Mouse (Mus musculus): ENCODE measurements around the gene Hist1h1e. TPM values are rescaled to one million over a fixed set of nuclear protein-coding genes. Genes with fewer than 3 reads are reported as not detected.
A peak's percentile ranks its signal among the peaks of the same experiment; 100 is the strongest.
"Not testable (repeated sequence)": the region's sequence is repeated elsewhere in the genome, so short reads cannot be mapped to it uniquely, and the experiment has no call there.

The Hist1h1e gene
- polyA plus RNA-seq, 1 experiment from 2014 or later: 18.7 TPM

GRCm38 (mm10) chr13:23585442-23586098 is 36.8 kb downstream of the Hist1h1e start:
- under 1% methylated on average over 29 of the region's 36 CpGs for WGBS
- H3K4me1 ChIP-seq (ENCODE audit: control insufficient read depth, insufficient read depth, low read length): peaks cover 21% of the 10 kb centered on the region; the same call in 1 of the 2 replicates
- H3K9me3 ChIP-seq (ENCODE audit: control insufficient read depth, low read depth, low read length); H3K36me3 ChIP-seq (ENCODE audit: control insufficient read depth, insufficient read depth, low read length); H3K27me3 ChIP-seq (ENCODE audit: control insufficient read depth, insufficient read depth, low read length): not testable (repeated sequence)
- peak overlapping the region; percentile 96 for H3K27ac ChIP-seq (ENCODE audit: low read length)
- H3K4me2 ChIP-seq (replicated peaks; ENCODE audit: low read depth, low read length): peak overlapping the region; percentile 69
- H3K4me3 ChIP-seq (ENCODE audit: low read depth, low read length): peak overlapping the region; percentile 38
- ATAC-seq (ENCODE audit: insufficient number of reproducible peaks, insufficient read depth, low FRiP score, low read depth): peak; percentile 87
- H3K9ac ChIP-seq (replicated peaks; ENCODE audit: low read depth, low read length): peak overlapping the region; percentile 60

GRCm38 (mm10) chr13:23585029-23585441 is 37.3 kb downstream of the Hist1h1e start:
- Histone ChIP-seq H3K36me3 (ENCODE audit: control insufficient read depth, insufficient read depth, low read length) (no peaks in the 10 kb centered on the region), H3K4me1 (ENCODE audit: control insufficient read depth, insufficient read depth, low read length) (peaks cover 21% of the 10 kb centered on the region; the same call in 1 of the 2 replicates), H3K4me3 (ENCODE audit: low read depth, low read length) (peak overlapping the region; percentile 38), H3K27me3 (ENCODE audit: control insufficient read depth, insufficient read depth, low read length) (no peaks in the 10 kb centered on the region), H3K9ac (replicated peaks; ENCODE audit: low read depth, low read length) (peak overlapping the region; percentile 60), H3K4me2 (replicated peaks; ENCODE audit: low read depth, low read length) (peak overlapping the region; percentile 69), H3K27ac (ENCODE audit: low read length) (peak overlapping the region; percentile 96), H3K9me3 (ENCODE audit: control insufficient read depth, low read depth, low read length) (no peaks in the 10 kb centered on the region)
- ATAC-seq (ENCODE audit: insufficient number of reproducible peaks, insufficient read depth, low FRiP score, low read depth): 0 out of 2 replicates have a peak, but pooled peaks have one; percentile 15
- under 1% methylated on average over 21 of the region's 21 CpGs for WGBS

- H3K27ac ChIP-seq (ENCODE audit: low read length): peak overlapping the region; percentile 96
- peak overlapping the region; percentile 60 for H3K9ac ChIP-seq (replicated peaks; ENCODE audit: low read depth, low read length)
- H3K4me1 ChIP-seq (ENCODE audit: control insufficient read depth, insufficient read depth, low read length): peaks cover 21% of the 10 kb centered on the region; the same call in 1 of the 2 replicates
These were observed 38.0 kb downstream of the Hist1h1e start for GRCm38 (mm10) chr13:23584331-23584730.

GRCm38 (mm10) chr13:23583387-23584068 is 38.8 kb downstream of the Hist1h1e start:
- Histone ChIP-seq H3K9me3 (ENCODE audit: control insufficient read depth, low read depth, low read length) (no peaks in the 10 kb centered on the region), H3K27me3 (ENCODE audit: control insufficient read depth, insufficient read depth, low read length) (no peaks in the 10 kb centered on the region), H3K36me3 (ENCODE audit: control insufficient read depth, insufficient read depth, low read length) (no peaks in the 10 kb centered on the region), H3K9ac (replicated peaks; ENCODE audit: low read depth, low read length) (0 out of 2 replicates have a peak overlapping the region, but pooled peaks have one; percentile 11), H3K4me1 (ENCODE audit: control insufficient read depth, insufficient read depth, low read length) (peaks cover 21% of the 10 kb centered on the region; the same call in 1 of the 2 replicates), H3K4me2 (replicated peaks; ENCODE audit: low read depth, low read length) (no peak overlapping the region), H3K27ac (ENCODE audit: low read length) (peak overlapping the region; percentile 96; the same call in 1 of the 2 replicates), H3K4me3 (ENCODE audit: low read depth, low read length) (no peak overlapping the region)
- ATAC-seq (ENCODE audit: insufficient number of reproducible peaks, insufficient read depth, low FRiP score, low read depth): no peak

More at GRCm38 (mm10) chr13:23584331-23584730, 38.0 kb downstream of the Hist1h1e start:
- Histone ChIP-seq H3K36me3 (ENCODE audit: control insufficient read depth, insufficient read depth, low read length) (no peaks in the 10 kb centered on the region), H3K4me2 (replicated peaks; ENCODE audit: low read depth, low read length) (peak overlapping the region; percentile 69), H3K9me3 (ENCODE audit: control insufficient read depth, low read depth, low read length) (no peaks in the 10 kb centered on the region), H3K4me3 (ENCODE audit: low read depth, low read length) (peak overlapping the region; percentile 38), H3K27me3 (ENCODE audit: control insufficient read depth, insufficient read depth, low read length) (no peaks in the 10 kb centered on the region)
- ATAC-seq (ENCODE audit: insufficient number of reproducible peaks, insufficient read depth, low FRiP score, low read depth): no peak

- no peak for ATAC-seq (ENCODE audit: insufficient number of reproducible peaks, insufficient read depth, low FRiP score, low read depth)
- Histone ChIP-seq H3K9ac (replicated peaks; ENCODE audit: low read depth, low read length) (peak overlapping the region; percentile 68), H3K9me3 (ENCODE audit: control insufficient read depth, low read depth, low read length) (no peaks in the 10 kb centered on the region), H3K4me2 (replicated peaks; ENCODE audit: low read depth, low read length) (peak overlapping the region; percentile 83), H3K27me3 (ENCODE audit: control insufficient read depth, insufficient read depth, low read length) (no peaks in the 10 kb centered on the region), H3K4me1 (ENCODE audit: control insufficient read depth, insufficient read depth, low read length) (peaks cover 21% of the 10 kb centered on the region; the same call in 1 of the 2 replicates), H3K4me3 (ENCODE audit: low read depth, low read length) (peak overlapping the region; percentile 47), H3K36me3 (ENCODE audit: control insufficient read depth, insufficient read depth, low read length) (no peaks in the 10 kb centered on the region), H3K27ac (ENCODE audit: low read length) (peak overlapping the region; percentile 96)
- WGBS: 5% methylated on average over 6 of the region's 6 CpGs
These were observed 39.9 kb downstream of the Hist1h1e start for GRCm38 (mm10) chr13:23582219-23583056.

GRCm38 (mm10) chr13:23581408-23582218 is 40.7 kb downstream of the Hist1h1e start, which contains the start of gene Hist1h4d:
TSS of gene Hist1h4d (plus strand) at chr13:23581598.
- peak within 1 kb of the TSS; percentile 47 for H3K4me3 ChIP-seq (ENCODE audit: low read depth, low read length)
- peak within 1 kb of the TSS; percentile 96 for H3K27ac ChIP-seq (ENCODE audit: low read length)
- WGBS: under 1% methylated on average over 43 of the region's 43 CpGs
- peak; percentile 88 for ATAC-seq (ENCODE audit: insufficient number of reproducible peaks, insufficient read depth, low FRiP score, low read depth)
- H3K27me3 ChIP-seq (ENCODE audit: control insufficient read depth, insufficient read depth, low read length): no peaks in the 10 kb centered on the region
- H3K36me3 ChIP-seq (ENCODE audit: control insufficient read depth, insufficient read depth, low read length): no peaks in the 10 kb centered on the region
- H3K9me3 ChIP-seq (ENCODE audit: control insufficient read depth, low read depth, low read length): no peaks in the 10 kb centered on the region
- peak within 1 kb of the TSS; percentile 68 for H3K9ac ChIP-seq (replicated peaks; ENCODE audit: low read depth, low read length)
- H3K4me2 ChIP-seq (replicated peaks; ENCODE audit: low read depth, low read length): peak within 1 kb of the TSS; percentile 83
- H3K4me1 ChIP-seq (ENCODE audit: control insufficient read depth, insufficient read depth, low read length): peaks cover 28% of the 10 kb centered on the region; the same call in 1 of the 2 replicates

- 88% methylated on average over 1 of the region's 1 CpGs for WGBS
- ATAC-seq (ENCODE audit: insufficient number of reproducible peaks, insufficient read depth, low FRiP score, low read depth): no peak
- no peak overlapping the region for H3K27ac ChIP-seq (ENCODE audit: low read length)
These were observed 44.5 kb downstream of the Hist1h1e start for GRCm38 (mm10) chr13:23577835-23578234.

More at GRCm38 (mm10) chr13:23577835-23578234, 44.5 kb downstream of the Hist1h1e start:
- Histone ChIP-seq H3K9me3 (ENCODE audit: control insufficient read depth, low read depth, low read length) (no peaks in the 10 kb centered on the region), H3K4me2 (replicated peaks; ENCODE audit: low read depth, low read length) (no peak overlapping the region), H3K9ac (replicated peaks; ENCODE audit: low read depth, low read length) (no peak overlapping the region), H3K4me1 (ENCODE audit: control insufficient read depth, insufficient read depth, low read length) (peaks cover 20% of the 10 kb centered on the region; the same call in 1 of the 2 replicates), H3K36me3 (ENCODE audit: control insufficient read depth, insufficient read depth, low read length) (no peaks in the 10 kb centered on the region), H3K4me3 (ENCODE audit: low read depth, low read length) (no peak overlapping the region), H3K27me3 (ENCODE audit: control insufficient read depth, insufficient read depth, low read length) (no peaks in the 10 kb centered on the region)
